Mouse (Mus musculus) small intestine, adult 2 months (tissue): ENCODE data around the gene Gm20388. TPM values are rescaled to one million over a fixed set of nuclear protein-coding genes. Genes with fewer than 3 reads are reported as not detected.

ENCODE experiments used
- H3K27ac ChIP-seq: fragments of 200-500 bp; 2 replicates; pipeline ENCODE4 v1.5.1; 2012; ENCODE audit warnings: low read depth, low read length, control low read depth, inconsistent platforms; ENCODE audit not compliant: insufficient read depth
- H3K27me3 ChIP-seq: fragments of 200-500 bp; 2 replicates; pipeline ENCODE4 v1.6.1; 2012; ENCODE audit warnings: mild to moderate bottlenecking, moderate library complexity, low read length, inconsistent platforms; ENCODE audit not compliant: control insufficient read depth, insufficient read depth
- H3K36me3 ChIP-seq: fragments of 200-500 bp; 2 replicates; pipeline ENCODE4 v1.6.1; 2012; ENCODE audit warnings: mild to moderate bottlenecking, low read length, control low read depth, inconsistent platforms; ENCODE audit not compliant: control insufficient read depth, insufficient read depth
- H3K4me1 ChIP-seq: fragments of 200-500 bp; 2 replicates; pipeline ENCODE4 v1.6.1; 2012; ENCODE audit warnings: low read length, inconsistent platforms, mixed read lengths; ENCODE audit not compliant: control insufficient read depth, insufficient read depth, insufficient read length
- H3K4me3 ChIP-seq: fragments of 200-500 bp; 2 replicates; pipeline ENCODE4 v1.5.1; 2012; ENCODE audit warnings: low read depth, mild to moderate bottlenecking, control low read depth, inconsistent platforms, low read length, moderate library complexity
- CTCF ChIP-seq: fragments of 200-500 bp; IDR thresholded peaks from 2 replicates; pipeline ENCODE4 v1.5.1; 2012; ENCODE audit warnings: low read depth, mild to moderate bottlenecking, control low read depth, inconsistent platforms, low read length, moderate library complexity, mixed read lengths; ENCODE audit not compliant: insufficient replicate concordance, insufficient read length; ENCODE audit errors: extremely low read depth
- POLR2A ChIP-seq: fragments of 200-500 bp; IDR thresholded peaks from 2 replicates; pipeline ENCODE4 v1.6.1; 2012; ENCODE audit warnings: low read depth, mild to moderate bottlenecking, control low read depth, inconsistent platforms, low read length, moderate library complexity
- WGBS: fragments of 180-500 bp; shearing (Covaris S2); methylation state at CpG from one replicate; pipeline ENCODE4 v1.1.7; 2018; 5-methylcytosine and 5-hydroxymethylcytosine counted together
- polyA plus RNA-seq: library from polyadenylated mRNA; depleted of rRNA; stranded (reverse); fragments of >200 nt; gene quantifications from 2 replicates; pipeline ENCODE4 v1.2.3, GENCODE M21; 2012

Gm20388 gene
- polyA plus RNA-seq, 1 experiment: 37.3 TPM

GRCm38 (mm10) chr8:122544138-122544537 lies 2633.5 kb downstream of the Gm20388 start:
- 91% methylated on average over 8 of the region's 8 CpGs for WGBS
- H3K36me3 ChIP-seq: no peaks in the 10 kb centered on the region
- H3K4me1 ChIP-seq: peaks cover 10% of the 10 kb centered on the region
- H3K27me3 ChIP-seq: no peaks in the 10 kb centered on the region
- H3K27ac ChIP-seq: no peak overlapping the region
- TF ChIP-seq CTCF (no peak), POLR2A (no peak)
- H3K4me3 ChIP-seq: no peak overlapping the region

DNA sequence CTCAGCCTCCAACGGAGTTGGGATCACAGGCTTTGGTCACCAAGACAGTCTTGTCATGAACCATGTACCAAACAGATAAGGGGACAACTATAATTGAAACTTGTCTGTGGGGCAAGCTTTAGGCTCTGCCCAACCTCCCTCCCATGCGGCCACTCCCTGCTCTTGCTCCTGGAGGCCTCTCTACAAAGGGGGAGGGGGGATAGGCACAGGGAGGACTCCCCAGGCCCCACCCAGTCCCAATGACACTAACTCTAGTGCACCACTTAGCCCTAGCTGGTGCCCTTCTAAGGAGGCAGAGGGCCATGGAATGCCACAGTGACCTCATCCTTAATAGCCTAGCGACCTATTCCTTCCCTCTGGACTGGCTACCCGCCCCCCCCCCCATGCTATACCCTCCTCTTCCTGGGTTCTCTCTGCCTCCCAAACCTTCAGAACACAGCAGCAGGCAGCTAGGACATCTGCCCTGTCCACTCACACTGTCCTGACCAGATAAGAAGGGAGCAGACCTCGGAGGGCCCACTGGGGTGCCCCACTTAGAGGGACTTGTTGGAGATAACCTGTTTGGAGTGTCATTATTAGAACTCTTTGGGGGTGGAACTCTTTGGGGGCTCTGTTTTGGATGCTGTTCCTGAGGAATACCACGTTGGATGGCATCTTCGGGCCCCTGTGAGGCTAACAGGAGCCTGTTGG lies 2635.6 kb downstream of the Gm20388 start:
- peaks cover 10% of the 10 kb centered on the region for H3K4me1 ChIP-seq
- H3K27ac ChIP-seq: no peak overlapping the region
- 72% methylated on average over 7 of the region's 7 CpGs for WGBS
- TF ChIP-seq CTCF: no peak
- TF ChIP-seq POLR2A: no peak
- no peak overlapping the region for H3K4me3 ChIP-seq
- H3K36me3 ChIP-seq: no peaks in the 10 kb centered on the region
- H3K27me3 ChIP-seq: no peaks in the 10 kb centered on the region

DNA sequence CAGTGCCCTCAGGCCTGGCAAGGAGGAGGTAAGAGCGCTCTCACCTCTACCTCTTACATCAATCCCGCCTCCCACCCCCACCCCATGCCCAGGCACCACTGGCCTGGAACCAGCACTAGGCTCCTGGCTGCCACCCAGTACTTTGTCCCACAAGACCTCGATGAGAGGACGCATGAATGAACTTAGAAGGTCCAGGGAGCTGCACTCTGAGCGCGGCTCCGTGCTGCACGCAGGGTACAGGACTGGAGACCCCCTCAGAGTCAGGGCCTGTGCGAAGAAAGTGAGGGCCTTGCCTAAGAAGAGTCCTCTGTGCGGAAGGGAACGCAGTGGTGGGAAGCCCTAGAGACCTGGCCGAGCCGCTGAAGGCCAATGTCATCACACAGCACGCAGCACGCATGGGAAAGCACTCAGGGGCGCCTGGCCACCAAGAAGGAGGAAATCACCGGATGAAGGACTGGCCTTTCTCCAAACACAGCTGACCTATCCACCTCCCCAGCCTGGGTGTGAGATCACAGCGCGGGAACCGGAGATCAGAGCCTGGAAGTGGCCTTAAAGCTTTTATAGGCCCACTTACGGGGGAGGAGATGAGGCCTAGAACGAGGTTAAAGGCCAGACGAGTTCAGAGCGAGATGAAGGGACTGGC lies 2636.3 kb downstream of the Gm20388 start:
- H3K27ac ChIP-seq: peak overlapping the region; percentile 40; the same call in 1 of the 2 replicates
- H3K27me3 ChIP-seq: no peaks in the 10 kb centered on the region
- TF ChIP-seq CTCF (no peak), POLR2A (no peak)
- 77% methylated on average over 24 of the region's 24 CpGs for WGBS
- no peaks in the 10 kb centered on the region for H3K36me3 ChIP-seq
- H3K4me1 ChIP-seq: peaks cover 10% of the 10 kb centered on the region
- H3K4me3 ChIP-seq: no peak overlapping the region; the same call in 1 of the 2 replicates

DNA sequence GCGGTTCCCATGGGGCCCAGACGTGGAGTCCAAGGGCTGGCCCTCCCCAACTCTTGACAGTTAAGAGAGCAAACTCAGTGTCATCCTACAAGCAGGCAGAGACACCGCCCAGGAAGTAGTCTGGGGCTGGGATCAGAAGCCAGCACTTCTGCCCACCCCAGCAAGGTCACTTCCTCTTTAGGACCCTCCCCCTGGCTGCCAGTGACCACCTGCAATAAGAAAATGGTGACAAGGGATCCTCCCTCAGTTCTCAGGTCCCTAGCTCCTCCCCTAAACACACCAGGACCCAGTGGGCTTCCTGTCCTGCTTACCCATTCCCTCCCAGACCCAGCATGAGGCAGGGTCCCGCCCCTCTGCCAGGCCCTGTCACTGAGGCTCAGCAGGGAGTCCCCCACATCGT lies 2637.2 kb downstream of the Gm20388 start:
- H3K4me1 ChIP-seq: peaks cover 10% of the 10 kb centered on the region
- TF ChIP-seq CTCF (no peak), POLR2A (no peak)

DNA sequence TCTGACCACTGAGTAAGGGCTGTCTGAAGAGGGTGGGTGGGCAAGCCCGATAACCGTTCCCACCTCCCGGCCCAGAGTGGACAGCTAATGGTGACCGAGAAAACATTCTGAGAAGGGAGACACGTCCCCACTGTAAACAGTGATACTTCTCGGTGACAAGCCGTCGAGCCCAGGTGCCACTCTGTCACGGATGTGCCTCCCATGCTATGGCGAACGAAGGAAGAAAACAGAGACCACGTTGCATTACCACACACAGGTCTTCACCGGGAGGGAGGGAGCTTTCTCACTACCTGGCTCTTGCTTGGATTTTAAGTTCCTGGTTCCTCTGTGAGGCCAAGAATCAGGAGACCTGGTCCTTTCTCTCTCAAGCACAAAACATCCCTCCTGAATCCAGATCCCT lies 2637.7 kb downstream of the Gm20388 start:
- Histone ChIP-seq H3K27me3 (no peaks in the 10 kb centered on the region), H3K4me3 (no peak overlapping the region), H3K36me3 (no peaks in the 10 kb centered on the region), H3K27ac (peak overlapping the region; percentile 46; the same call in 1 of the 2 replicates), H3K4me1 (peaks cover 10% of the 10 kb centered on the region)
- WGBS: 73% methylated on average over 13 of the region's 13 CpGs
- no peak for TF ChIP-seq CTCF
- TF ChIP-seq POLR2A: no peak

More for the DNA sequence above, 2637.2 kb downstream of the Gm20388 start:
- Histone ChIP-seq H3K27ac (peak overlapping the region; percentile 46; the same call in 1 of the 2 replicates), H3K36me3 (no peaks in the 10 kb centered on the region), H3K4me3 (no peak overlapping the region), H3K27me3 (no peaks in the 10 kb centered on the region)
- 50% methylated on average over 5 of the region's 5 CpGs for WGBS

GRCm38 (mm10) chr8:122548891-122549439 lies 2638.3 kb downstream of the Gm20388 start:
- H3K27ac ChIP-seq: peak overlapping the region; percentile 46; the same call in 1 of the 2 replicates
- H3K4me3 ChIP-seq: no peak overlapping the region

More at GRCm38 (mm10) chr8:122548891-122549439, 2638.3 kb downstream of the Gm20388 start:
- no peaks in the 10 kb centered on the region for H3K27me3 ChIP-seq
- peaks cover 10% of the 10 kb centered on the region for H3K4me1 ChIP-seq
- WGBS: 81% methylated on average over 3 of the region's 3 CpGs
- no peaks in the 10 kb centered on the region for H3K36me3 ChIP-seq
- no peak for TF ChIP-seq POLR2A
- no peak for TF ChIP-seq CTCF
